Mouse (Mus musculus): Measurements from ENCODE around the gene Fut1. TPM values are rescaled to one million over a fixed set of nuclear protein-coding genes. Genes with fewer than 3 reads are reported as not detected.

Fut1 gene
- polyA plus RNA-seq (2011; ENCODE audit: insufficient read depth, insufficient read length, low read depth, missing spikeins) = 3.0 and 3.9 TPM in 2 replicates

DNA sequence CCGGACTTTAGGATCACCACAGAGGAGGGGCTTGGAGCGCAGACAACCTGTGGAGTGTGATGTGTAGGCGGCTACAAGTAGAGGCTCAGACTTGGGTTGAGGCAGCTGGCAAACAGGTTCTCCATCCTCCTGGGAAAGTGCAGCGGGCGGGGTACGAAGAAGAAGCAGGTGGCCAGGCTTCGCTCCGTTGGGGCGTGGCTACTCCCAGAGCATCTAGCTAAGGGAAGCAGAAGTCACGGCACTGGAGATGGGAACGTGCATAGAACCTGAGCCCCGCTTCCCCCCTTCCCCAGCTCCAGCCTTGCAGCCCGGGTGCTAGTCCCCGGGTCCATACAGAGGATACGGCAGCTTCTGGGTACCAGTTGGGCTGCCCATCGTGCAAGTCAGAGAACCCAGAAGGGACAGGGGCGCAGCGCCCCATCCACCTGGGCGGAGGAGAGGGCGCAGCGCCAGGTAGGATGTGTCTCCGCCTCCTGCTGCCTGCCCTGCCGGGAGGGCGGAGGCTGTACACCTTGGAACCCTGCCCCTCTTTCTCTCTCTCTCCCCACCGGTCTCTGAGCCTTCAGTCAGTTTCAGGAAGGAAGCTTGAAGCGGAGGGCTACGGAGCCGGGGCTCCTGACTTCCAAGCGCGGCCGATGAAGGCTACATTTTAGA, at the start of gene Fut1:
Gene Fut1 (plus strand): TSS at position 248 of the 654 bp plus-strand sequence.
- TF ChIP-seq POLR2A (IDR thresholded peaks at IDR 0.05; ENCODE audit: insufficient read depth, low read length) (no peak), EP300 (IDR thresholded peaks at IDR 0.05; ENCODE audit: insufficient read depth, low read depth, low read length) (0 out of 2 replicates have a peak, but pooled peaks have one; percentile 5)
- H3K4me1 ChIP-seq (ENCODE audit: control insufficient read depth, insufficient read depth, low read length) = peaks cover 4% of the 10 kb centered on the region
- H3K9ac ChIP-seq (ENCODE audit: low read depth, poor library complexity, severe bottlenecking) = peak within 1 kb of the TSS; percentile 19
- H3K36me3 ChIP-seq (ENCODE audit: control insufficient read depth, insufficient read depth, low read length, poor library complexity, severe bottlenecking) = no peaks in the 10 kb centered on the region
- H3K9me3 ChIP-seq (replicated peaks; ENCODE audit: control insufficient read depth, insufficient read depth, low read length, poor library complexity, severe bottlenecking) = no peaks in the 10 kb centered on the region
- no peaks in the 10 kb centered on the region for H3K27me3 ChIP-seq (ENCODE audit: control insufficient read depth, insufficient read depth, low read length, poor library complexity, severe bottlenecking)
- peak within 1 kb of the TSS; percentile 33 for H3K27ac ChIP-seq (ENCODE audit: insufficient read depth, low read length)
- H3K4me3 ChIP-seq (ENCODE audit: low read depth, low read length) = peak within 1 kb of the TSS; percentile 53

DNA sequence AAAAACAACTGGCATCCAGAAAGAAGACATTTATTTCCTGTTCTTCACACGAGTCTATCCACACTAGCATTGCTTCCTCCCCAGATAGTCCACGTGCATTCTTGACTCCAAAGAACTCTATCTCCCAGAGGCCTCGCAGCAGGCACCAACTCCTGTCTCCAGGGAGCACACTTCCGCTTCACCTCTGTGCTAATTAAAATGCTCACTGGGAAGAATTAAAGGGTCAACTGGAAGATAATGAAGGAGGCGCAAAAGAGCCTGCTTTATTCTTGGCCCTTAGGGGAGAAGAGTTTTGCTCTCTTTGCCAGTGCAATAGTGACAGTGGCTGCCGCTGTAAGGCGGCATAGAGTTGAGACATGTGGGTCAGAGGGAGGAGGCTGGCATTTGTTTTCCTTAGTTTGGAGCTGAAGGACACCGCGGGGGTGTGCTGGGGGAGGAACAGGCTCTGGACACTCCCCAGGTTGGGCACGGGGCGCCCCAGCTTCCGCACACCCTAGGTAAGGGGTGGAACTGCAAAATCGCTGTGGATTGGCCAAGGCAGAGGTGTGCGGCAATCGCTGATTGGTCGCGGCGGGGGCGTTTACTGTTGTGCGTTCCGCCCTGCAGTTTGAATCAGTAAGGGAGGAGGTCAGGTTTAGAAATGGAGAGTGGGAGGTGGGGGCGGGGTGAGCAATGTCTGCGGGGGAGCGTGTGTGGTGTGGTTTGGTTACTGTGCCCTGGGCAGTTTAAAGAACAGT, 49.1 kb upstream of the Fut1 start:
- Histone ChIP-seq H3K27me3 (ENCODE audit: control insufficient read depth, insufficient read depth, low read length, poor library complexity, severe bottlenecking) (no peaks in the 10 kb centered on the region), H3K4me1 (ENCODE audit: control insufficient read depth, insufficient read depth, low read length) (peaks cover 2% of the 10 kb centered on the region), H3K36me3 (ENCODE audit: control insufficient read depth, insufficient read depth, low read length, poor library complexity, severe bottlenecking) (no peaks in the 10 kb centered on the region), H3K4me3 (ENCODE audit: low read depth, low read length) (peak overlapping the region; percentile 19), H3K27ac (ENCODE audit: insufficient read depth, low read length) (peak overlapping the region; percentile 90), H3K9ac (ENCODE audit: low read depth, poor library complexity, severe bottlenecking) (0 out of 2 replicates have a peak overlapping the region, but pooled peaks have one; percentile 31), H3K9me3 (replicated peaks; ENCODE audit: control insufficient read depth, insufficient read depth, low read length, poor library complexity, severe bottlenecking) (no peaks in the 10 kb centered on the region)
- TF ChIP-seq EP300 (IDR thresholded peaks at IDR 0.05; ENCODE audit: insufficient read depth, low read depth, low read length) (peak; percentile 90), POLR2A (IDR thresholded peaks at IDR 0.05; ENCODE audit: insufficient read depth, low read length) (no peak), CTCF (IDR thresholded peaks at IDR 0.05; ENCODE audit: low read depth, low read length) (no peak)

DNA sequence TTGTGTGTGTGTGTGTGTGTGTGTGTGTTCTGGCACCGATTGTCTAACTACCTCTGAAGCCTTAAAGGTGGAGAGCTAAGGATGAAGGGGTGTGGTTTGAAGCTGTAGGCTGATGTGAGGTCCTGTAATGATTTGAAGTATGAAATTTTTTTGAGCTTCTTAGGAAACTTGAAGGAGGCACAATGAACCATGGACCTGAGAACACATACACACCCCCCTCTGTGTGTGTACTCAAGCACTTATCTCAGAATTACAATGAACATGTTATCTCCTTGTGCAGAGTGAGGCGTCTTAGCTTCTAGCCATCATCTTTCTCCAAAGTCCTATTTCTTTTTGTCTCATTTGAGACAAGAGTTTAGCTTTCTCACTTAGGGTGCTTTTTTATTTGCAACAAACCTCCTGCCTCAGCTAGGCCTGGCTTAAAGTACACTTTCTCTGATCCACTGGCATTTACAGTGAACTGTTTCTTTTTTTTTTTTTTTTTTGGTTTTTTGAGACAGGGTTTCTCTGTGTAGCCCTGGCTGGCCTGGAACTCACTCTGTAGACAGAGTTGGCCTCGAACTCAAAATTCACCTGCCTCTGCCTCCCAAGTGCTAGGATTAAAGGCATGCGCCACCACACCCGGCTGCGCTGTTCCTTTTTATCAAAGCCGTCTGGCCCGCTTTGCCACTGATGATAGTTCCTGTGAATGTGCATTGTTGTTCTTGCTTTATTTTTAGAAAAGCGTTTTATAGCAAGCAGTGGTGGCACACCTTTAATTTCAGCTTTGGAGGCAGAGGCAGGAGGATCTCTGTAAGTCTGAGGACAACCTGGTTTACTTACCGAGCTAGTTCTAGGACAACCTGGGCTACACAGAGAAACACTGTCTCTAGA, 48.3 kb upstream of the Fut1 start:
- Histone ChIP-seq H3K9me3 (replicated peaks; ENCODE audit: control insufficient read depth, insufficient read depth, low read length, poor library complexity, severe bottlenecking) (no peaks in the 10 kb centered on the region), H3K36me3 (ENCODE audit: control insufficient read depth, insufficient read depth, low read length, poor library complexity, severe bottlenecking) (no peaks in the 10 kb centered on the region), H3K4me1 (ENCODE audit: control insufficient read depth, insufficient read depth, low read length) (peaks cover 4% of the 10 kb centered on the region), H3K27me3 (ENCODE audit: control insufficient read depth, insufficient read depth, low read length, poor library complexity, severe bottlenecking) (no peaks in the 10 kb centered on the region), H3K27ac (ENCODE audit: insufficient read depth, low read length) (peak overlapping the region; percentile 90), H3K4me3 (ENCODE audit: low read depth, low read length) (peak overlapping the region; percentile 19; the same call in 1 of the 2 replicates), H3K9ac (ENCODE audit: low read depth, poor library complexity, severe bottlenecking) (peak overlapping the region; percentile 77; the same call in 1 of the 2 replicates)
- TF ChIP-seq POLR2A (IDR thresholded peaks at IDR 0.05; ENCODE audit: insufficient read depth, low read length) = no peak
- no peak for TF ChIP-seq CTCF (IDR thresholded peaks at IDR 0.05; ENCODE audit: low read depth, low read length)
- no peak for TF ChIP-seq EP300 (IDR thresholded peaks at IDR 0.05; ENCODE audit: insufficient read depth, low read depth, low read length)

DNA sequence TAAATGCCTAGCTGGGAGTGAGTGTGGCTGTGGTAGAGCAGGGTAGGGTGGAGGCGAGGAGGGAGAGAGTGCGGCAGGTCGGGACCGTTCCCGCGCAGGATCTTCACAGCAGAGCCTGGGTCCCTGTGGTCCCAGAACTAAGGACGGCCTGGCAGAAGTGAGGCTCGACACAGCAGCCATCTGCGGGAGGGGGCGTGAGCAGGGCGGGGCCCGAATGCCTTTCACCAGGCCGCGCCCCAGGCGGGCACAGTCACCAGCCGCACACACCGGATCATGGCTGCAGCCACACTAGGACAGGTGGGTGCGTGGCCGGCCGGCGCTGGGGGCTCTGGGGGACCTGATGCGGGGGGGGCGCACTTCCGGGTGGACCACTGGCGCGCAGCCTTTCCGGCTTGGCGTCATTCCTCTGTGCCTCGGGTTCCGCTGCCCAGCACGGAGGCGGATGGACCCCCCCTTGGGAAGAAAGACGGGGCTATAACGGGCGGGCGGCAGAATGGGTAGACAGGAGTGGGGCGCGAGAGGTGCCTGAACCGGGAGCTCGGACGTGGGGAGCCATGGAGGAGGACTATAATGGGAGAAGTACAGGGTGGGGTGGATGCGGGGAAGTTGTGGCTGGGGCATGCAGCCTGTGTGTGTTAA, 46.9 kb upstream of the Fut1 start, which contains the start of gene Bcat2:
Gene Bcat2 (plus strand): TSS at position 51 of the 639 bp plus-strand sequence.
- Histone ChIP-seq H3K27ac (ENCODE audit: insufficient read depth, low read length) (peak within 1 kb of the TSS; percentile 90), H3K9me3 (replicated peaks; ENCODE audit: control insufficient read depth, insufficient read depth, low read length, poor library complexity, severe bottlenecking) (no peaks in the 10 kb centered on the region), H3K4me3 (ENCODE audit: low read depth, low read length) (peak within 1 kb of the TSS; percentile 71), H3K9ac (ENCODE audit: low read depth, poor library complexity, severe bottlenecking) (peak within 1 kb of the TSS; percentile 77), H3K27me3 (ENCODE audit: control insufficient read depth, insufficient read depth, low read length, poor library complexity, severe bottlenecking) (no peaks in the 10 kb centered on the region), H3K36me3 (ENCODE audit: control insufficient read depth, insufficient read depth, low read length, poor library complexity, severe bottlenecking) (no peaks in the 10 kb centered on the region), H3K4me1 (ENCODE audit: control insufficient read depth, insufficient read depth, low read length) (peaks cover 9% of the 10 kb centered on the region)
- TF ChIP-seq CTCF (IDR thresholded peaks at IDR 0.05; ENCODE audit: low read depth, low read length) (no peak), POLR2A (IDR thresholded peaks at IDR 0.05; ENCODE audit: insufficient read depth, low read length) (peak; percentile 37), EP300 (IDR thresholded peaks at IDR 0.05; ENCODE audit: insufficient read depth, low read depth, low read length) (peak; percentile 72; the same call in 1 of the 2 replicates)

DNA sequence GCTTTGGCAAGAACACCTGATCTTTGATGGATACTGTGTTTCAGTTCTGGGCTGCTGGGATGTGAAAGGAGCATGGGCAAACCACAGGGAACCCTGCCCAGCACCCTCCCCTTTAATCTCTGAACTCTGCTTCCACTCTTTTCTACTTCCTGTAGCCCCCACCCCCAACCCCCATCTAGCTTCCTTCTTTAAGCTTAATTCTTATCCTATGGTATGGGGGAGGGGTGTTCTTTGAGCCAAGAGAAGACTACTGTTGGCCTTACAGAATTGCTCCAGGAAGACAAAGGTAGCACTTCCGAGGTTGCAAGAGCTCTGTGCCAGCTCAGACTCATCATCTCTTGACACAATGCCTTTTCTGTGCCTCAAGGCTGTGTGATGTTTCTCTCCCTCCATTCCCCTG, 45.1 kb upstream of the Fut1 start:
- peak overlapping the region; percentile 77 for H3K9ac ChIP-seq (ENCODE audit: low read depth, poor library complexity, severe bottlenecking)
- TF ChIP-seq CTCF (IDR thresholded peaks at IDR 0.05; ENCODE audit: low read depth, low read length) = no peak
- no peak for TF ChIP-seq EP300 (IDR thresholded peaks at IDR 0.05; ENCODE audit: insufficient read depth, low read depth, low read length)
- no peak for TF ChIP-seq POLR2A (IDR thresholded peaks at IDR 0.05; ENCODE audit: insufficient read depth, low read length)

More for the DNA sequence above, 45.1 kb upstream of the Fut1 start:
- no peaks in the 10 kb centered on the region for H3K27me3 ChIP-seq (ENCODE audit: control insufficient read depth, insufficient read depth, low read length, poor library complexity, severe bottlenecking)
- peak overlapping the region; percentile 90 for H3K27ac ChIP-seq (ENCODE audit: insufficient read depth, low read length)
- H3K4me3 ChIP-seq (ENCODE audit: low read depth, low read length) = peak overlapping the region; percentile 29; the same call in 1 of the 2 replicates
- peaks cover 13% of the 10 kb centered on the region for H3K4me1 ChIP-seq (ENCODE audit: control insufficient read depth, insufficient read depth, low read length)
- peaks cover 13% of the 10 kb centered on the region for H3K36me3 ChIP-seq (ENCODE audit: control insufficient read depth, insufficient read depth, low read length, poor library complexity, severe bottlenecking)
- no peaks in the 10 kb centered on the region for H3K9me3 ChIP-seq (replicated peaks; ENCODE audit: control insufficient read depth, insufficient read depth, low read length, poor library complexity, severe bottlenecking)

Data from ES-Bruce4 (cell line).